Mouse (Mus musculus) embryonic facial prominence, embryonic 15.5 days (tissue): ENCODE results near the gene Cwc27. TPM values are rescaled to one million over a fixed set of nuclear protein-coding genes. Genes with fewer than 3 reads are reported as not detected.
A peak's percentile ranks its signal among the peaks of the same experiment; 100 is the strongest.

Source experiments
- ATAC-seq: fragments of 200-750 bp; cut with Nextera tagmentation; 2 replicates; pipeline ENCODE4 v1.8.0; 2017; ENCODE audit warnings: low read depth, moderate TSS enrichment; ENCODE audit not compliant: insufficient number of reproducible peaks, low FRiP score, low TSS enrichment
- H3K27ac ChIP-seq: fragments of 300-500 bp; sonication (generic); replicated peaks from 2 replicates; pipeline ENCODE4 v1.5.1; 2015; ENCODE audit warnings: mild to moderate bottlenecking, inconsistent platforms
- H3K27me3 ChIP-seq: fragments of 300-500 bp; sonication (generic); 2 replicates; pipeline ENCODE4 v1.6.1; 2015; ENCODE audit warnings: inconsistent platforms
- H3K36me3 ChIP-seq: fragments of 300-500 bp; sonication (generic); 2 replicates; pipeline ENCODE4 v1.6.1; 2015; ENCODE audit warnings: mild to moderate bottlenecking, inconsistent platforms
- H3K4me1 ChIP-seq: fragments of 300-500 bp; sonication (generic); 2 replicates; pipeline ENCODE4 v1.6.1; 2015; ENCODE audit warnings: inconsistent platforms
- H3K4me2 ChIP-seq: fragments of 300-500 bp; sonication (generic); replicated peaks from 2 replicates; pipeline ENCODE4 v1.6.1; 2015; ENCODE audit warnings: mild to moderate bottlenecking, inconsistent platforms
- H3K4me3 ChIP-seq: fragments of 300-500 bp; sonication (generic); replicated peaks from 2 replicates; pipeline ENCODE4 v1.5.1; 2015; ENCODE audit warnings: mild to moderate bottlenecking, inconsistent platforms
- H3K9ac ChIP-seq: fragments of 300-500 bp; sonication (generic); 2 replicates; pipeline ENCODE4 v1.6.1; 2015; ENCODE audit warnings: inconsistent platforms
- H3K9me3 ChIP-seq: fragments of 300-500 bp; sonication (generic); replicated peaks from 2 replicates; pipeline ENCODE4 v1.6.1; 2016; ENCODE audit warnings: inconsistent platforms
- WGBS: fragments of 180-500 bp; shearing (Covaris S2); methylation state at CpG from one replicate; pipeline ENCODE4 v1.1.7; 2015; 5-methylcytosine and 5-hydroxymethylcytosine counted together
- polyA plus RNA-seq: library from polyadenylated mRNA; unstranded; fragments of >200 nt; fragmentation: Nextera tagmentation; extraction: Ambion mirVana; gene quantifications from 2 replicates; pipeline ENCODE4 v1.2.1, GENCODE M21; 2015

Cwc27 gene
- polyA plus RNA-seq, 1 experiment from 2014 or later = 23.4 TPM

- H3K9me3 ChIP-seq = no peaks in the 10 kb centered on the region
- no peak overlapping the region for H3K27ac ChIP-seq
- no peak for ATAC-seq
- H3K36me3 ChIP-seq = 0 out of 2 replicates have a peak, but pooled peaks cover 4% of the 10 kb centered on the region
- H3K4me3 ChIP-seq = no peak overlapping the region
- H3K9ac ChIP-seq = no peak overlapping the region
- no peaks in the 10 kb centered on the region for H3K27me3 ChIP-seq
- 71% methylated on average over 11 of the region's 11 CpGs for WGBS
- peaks cover 8% of the 10 kb centered on the region for H3K4me1 ChIP-seq
- H3K4me2 ChIP-seq = no peak overlapping the region
These were observed 189.6 kb downstream of the Cwc27 start for GRCm38 (mm10) chr13:104627169-104627909.

DNA sequence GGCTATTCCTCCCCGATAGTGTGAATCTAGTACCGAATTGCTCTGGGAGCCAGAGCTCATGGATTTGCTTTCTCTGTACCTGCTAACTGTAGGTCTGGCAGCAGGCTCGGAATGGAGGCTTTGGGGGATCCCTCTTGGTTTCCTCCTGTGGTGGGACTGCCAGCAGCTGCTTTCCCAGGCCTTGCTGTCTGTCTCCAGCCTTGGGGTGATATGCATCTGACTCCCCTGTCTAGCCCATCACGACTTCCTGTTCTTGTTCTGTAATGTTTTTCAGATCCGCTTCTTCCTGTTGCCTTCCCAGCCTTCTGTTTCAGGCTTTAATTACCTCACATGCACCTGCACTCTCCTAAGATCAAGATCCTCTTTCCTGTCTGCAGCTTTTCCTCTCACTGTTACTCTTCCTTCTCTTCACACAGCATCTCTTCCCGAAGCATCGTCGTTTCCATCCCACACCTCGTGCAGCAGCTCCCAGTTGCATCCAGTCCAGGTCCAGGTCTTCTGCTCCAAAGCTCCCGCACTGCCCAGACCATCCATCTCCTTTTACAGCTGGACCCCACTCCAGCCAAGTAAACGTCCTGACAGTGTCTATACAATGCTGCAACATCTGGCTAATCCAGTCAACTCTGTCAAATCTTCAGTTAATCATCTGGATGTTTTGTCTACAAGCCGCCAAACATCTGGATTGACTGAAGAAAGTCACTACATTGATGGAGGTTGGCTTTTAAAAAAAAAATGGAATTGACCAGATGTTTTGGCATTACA is 193.6 kb downstream of the Cwc27 start:
- Histone ChIP-seq H3K27me3 (no peaks in the 10 kb centered on the region), H3K4me3 (no peak overlapping the region), H3K9me3 (no peaks in the 10 kb centered on the region), H3K36me3 (no peaks in the 10 kb centered on the region), H3K9ac (no peak overlapping the region), H3K4me1 (no peaks in the 10 kb centered on the region), H3K4me2 (no peak overlapping the region), H3K27ac (no peak overlapping the region)
- ATAC-seq = 0 out of 2 replicates have a peak, but pooled peaks have one; percentile 51
- 63% methylated on average over 12 of the region's 12 CpGs for WGBS

GRCm38 (mm10) chr13:104622102-104622743 is 194.7 kb downstream of the Cwc27 start:
- Histone ChIP-seq H3K27me3 (no peaks in the 10 kb centered on the region), H3K27ac (no peak overlapping the region), H3K9ac (no peak overlapping the region), H3K4me1 (no peaks in the 10 kb centered on the region), H3K4me3 (no peak overlapping the region), H3K4me2 (no peak overlapping the region), H3K9me3 (no peaks in the 10 kb centered on the region), H3K36me3 (no peaks in the 10 kb centered on the region)
- ATAC-seq = no peak
- WGBS = 79% methylated on average over 6 of the region's 6 CpGs

DNA sequence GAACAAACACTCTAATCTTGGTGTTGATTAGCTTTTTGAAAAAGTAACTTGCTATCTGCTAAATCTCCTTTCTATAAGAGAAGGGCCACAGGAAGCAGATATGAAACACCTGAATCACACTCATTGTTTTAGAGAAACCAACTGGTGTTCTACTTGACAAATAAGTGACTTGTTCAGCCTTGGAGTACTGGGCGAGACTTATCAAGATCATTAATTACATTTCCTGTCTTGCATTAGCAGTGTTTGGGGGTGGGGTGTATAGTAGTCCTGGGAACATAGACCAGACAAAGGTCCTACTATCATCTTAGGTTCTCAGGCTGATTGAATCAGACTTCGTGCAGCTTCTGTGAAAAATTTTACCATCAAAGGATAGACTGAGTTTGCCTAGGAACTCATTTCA is 196.5 kb downstream of the Cwc27 start:
- WGBS = 57% methylated on average over 2 of the region's 2 CpGs
- no peak for ATAC-seq

DNA sequence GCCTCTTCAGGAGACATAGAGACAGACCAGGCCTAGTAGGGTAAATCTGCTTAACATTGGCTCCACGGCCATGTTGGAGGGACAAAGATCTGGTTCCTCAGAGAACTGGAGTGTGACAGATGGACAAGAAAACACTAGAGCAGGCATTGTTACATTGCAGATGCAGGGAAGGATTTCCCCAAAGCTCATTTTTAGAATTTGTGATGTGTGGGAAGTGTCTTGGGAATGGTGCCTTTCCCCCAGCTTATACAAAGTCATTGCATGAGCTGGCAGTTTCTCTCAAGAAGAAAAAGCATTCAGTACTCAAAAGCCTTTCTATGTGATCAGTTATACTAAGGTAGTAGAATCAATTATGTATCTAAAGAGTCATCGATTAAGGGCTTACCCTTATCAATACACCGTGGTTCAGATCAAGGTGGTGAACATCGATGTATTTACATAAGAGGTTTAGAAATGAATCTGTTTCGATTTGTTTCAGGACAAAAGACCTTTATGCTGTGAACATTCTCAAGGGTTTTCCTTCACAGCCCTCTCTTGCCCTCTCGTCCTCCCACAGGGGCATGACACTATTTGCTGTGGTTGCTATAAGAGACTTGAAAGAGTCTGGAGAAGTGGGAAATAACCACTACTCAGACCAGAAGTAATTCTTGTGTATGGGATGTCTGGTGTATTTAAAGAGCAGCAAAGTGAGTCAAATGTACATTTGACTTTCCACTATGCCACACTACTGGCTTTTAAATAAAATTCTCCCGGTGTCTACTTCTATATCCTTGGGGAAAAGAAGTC is 197.2 kb downstream of the Cwc27 start:
- H3K27ac ChIP-seq = no peak overlapping the region
- H3K9ac ChIP-seq = no peak overlapping the region
- no peak for ATAC-seq
- H3K27me3 ChIP-seq = no peaks in the 10 kb centered on the region
- H3K36me3 ChIP-seq = no peaks in the 10 kb centered on the region
- H3K4me1 ChIP-seq = no peaks in the 10 kb centered on the region
- H3K4me3 ChIP-seq = no peak overlapping the region
- no peaks in the 10 kb centered on the region for H3K9me3 ChIP-seq
- no peak overlapping the region for H3K4me2 ChIP-seq
- 84% methylated on average over 7 of the region's 7 CpGs for WGBS

More for the DNA sequence above, 196.5 kb downstream of the Cwc27 start:
- no peak overlapping the region for H3K4me2 ChIP-seq
- no peaks in the 10 kb centered on the region for H3K4me1 ChIP-seq
- H3K36me3 ChIP-seq = no peaks in the 10 kb centered on the region
- no peak overlapping the region for H3K4me3 ChIP-seq
- H3K9me3 ChIP-seq = no peaks in the 10 kb centered on the region
- no peak overlapping the region for H3K27ac ChIP-seq
- H3K9ac ChIP-seq = no peak overlapping the region
- H3K27me3 ChIP-seq = no peaks in the 10 kb centered on the region

DNA sequence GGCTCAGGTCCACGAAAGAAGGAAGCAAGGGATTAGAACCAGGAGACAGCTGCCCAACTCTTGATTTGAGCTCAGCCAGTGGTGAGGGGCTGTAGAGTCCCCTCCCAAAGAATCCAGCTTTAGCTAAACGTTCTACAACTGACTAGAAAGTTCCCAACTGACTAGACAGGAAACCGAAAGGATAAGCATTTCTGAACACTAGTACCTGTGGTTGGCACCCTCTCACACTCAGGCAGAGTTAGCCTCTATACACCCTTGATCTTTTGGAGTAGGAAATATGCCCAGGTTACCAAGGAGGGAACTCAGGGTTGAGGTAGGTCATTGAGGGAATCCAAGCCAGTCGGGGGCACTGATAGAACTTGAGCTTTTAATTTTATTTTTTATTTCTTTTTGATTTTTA is 199.7 kb downstream of the Cwc27 start:
- no peak overlapping the region for H3K4me2 ChIP-seq
- no peak for ATAC-seq
- H3K27me3 ChIP-seq = no peaks in the 10 kb centered on the region
- no peak overlapping the region for H3K4me3 ChIP-seq
- no peaks in the 10 kb centered on the region for H3K36me3 ChIP-seq
- H3K9me3 ChIP-seq = no peaks in the 10 kb centered on the region
- WGBS = 82% methylated on average over 4 of the region's 4 CpGs
- no peak overlapping the region for H3K9ac ChIP-seq
- H3K4me1 ChIP-seq = no peaks in the 10 kb centered on the region
- no peak overlapping the region for H3K27ac ChIP-seq

GRCm38 (mm10) chr13:104615999-104616810 is 200.7 kb downstream of the Cwc27 start:
- Histone ChIP-seq H3K27ac (no peak overlapping the region), H3K4me2 (no peak overlapping the region), H3K4me3 (no peak overlapping the region), H3K4me1 (no peaks in the 10 kb centered on the region), H3K27me3 (no peaks in the 10 kb centered on the region), H3K36me3 (no peaks in the 10 kb centered on the region), H3K9ac (no peak overlapping the region), H3K9me3 (no peaks in the 10 kb centered on the region)
- no peak for ATAC-seq
- 83% methylated on average over 18 of the region's 18 CpGs for WGBS

GRCm38 (mm10) chr13:104615111-104615510 is 201.8 kb downstream of the Cwc27 start:
- Histone ChIP-seq H3K4me3 (no peak overlapping the region), H3K27ac (no peak overlapping the region), H3K9ac (no peak overlapping the region), H3K36me3 (no peaks in the 10 kb centered on the region), H3K9me3 (no peaks in the 10 kb centered on the region), H3K27me3 (no peaks in the 10 kb centered on the region), H3K4me1 (peaks cover 5% of the 10 kb centered on the region; the same call in 1 of the 2 replicates), H3K4me2 (no peak overlapping the region)
- WGBS = 90% methylated on average over 7 of the region's 7 CpGs
- ATAC-seq = no peak

DNA sequence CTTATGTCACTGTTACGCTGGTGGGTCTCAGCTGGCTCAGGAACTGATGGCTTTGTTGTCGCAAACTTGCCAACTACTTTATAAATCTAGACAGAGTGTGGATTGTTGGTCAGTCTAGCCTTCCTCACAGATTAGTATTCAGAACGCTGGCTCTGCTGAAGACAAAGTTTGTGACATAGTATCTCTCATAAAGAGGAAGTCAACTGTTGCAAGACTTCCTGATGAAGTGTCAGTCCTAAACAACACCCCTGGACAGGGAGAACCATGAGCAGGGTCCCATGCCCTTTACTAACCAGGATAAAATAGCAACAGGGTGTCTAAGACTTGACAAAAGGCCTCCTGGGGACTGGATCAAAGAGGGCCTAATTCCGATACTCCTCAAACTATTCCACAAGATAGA is 205.6 kb downstream of the Cwc27 start:
- H3K36me3 ChIP-seq = no peaks in the 10 kb centered on the region
- no peaks in the 10 kb centered on the region for H3K9me3 ChIP-seq
- no peak overlapping the region for H3K4me3 ChIP-seq
- H3K9ac ChIP-seq = no peak overlapping the region
- H3K27ac ChIP-seq = 0 out of 2 replicates have a peak overlapping the region, but pooled peaks have one; percentile 25
- H3K4me2 ChIP-seq = no peak overlapping the region
- no peaks in the 10 kb centered on the region for H3K27me3 ChIP-seq
- 91% methylated on average over 4 of the region's 4 CpGs for WGBS
- peaks cover 16% of the 10 kb centered on the region; the same call in 1 of the 2 replicates for H3K4me1 ChIP-seq
- ATAC-seq = no peak
